Mouse (Mus musculus) layer of hippocampus, postnatal 36 days (tissue): ENCODE data around the gene Neb. TPM values are rescaled to one million over a fixed set of nuclear protein-coding genes. Genes with fewer than 3 reads are reported as not detected.
A peak's percentile ranks its signal among the peaks of the same experiment; 100 is the strongest.

Experiments used
- DNase-seq, 2 experiments: peaks; one replicate each; pipeline ENCODE4 v3.0.0; 2022
- total RNA-seq, 2 experiments: library from RNA; stranded (reverse); gene quantifications; 2 replicates each; pipeline ENCODE4 v1.2.3; 2021

The Neb gene
- total RNA-seq, 2 experiments from 2014 or later: 1.3 to 1.7 TPM

DNA sequence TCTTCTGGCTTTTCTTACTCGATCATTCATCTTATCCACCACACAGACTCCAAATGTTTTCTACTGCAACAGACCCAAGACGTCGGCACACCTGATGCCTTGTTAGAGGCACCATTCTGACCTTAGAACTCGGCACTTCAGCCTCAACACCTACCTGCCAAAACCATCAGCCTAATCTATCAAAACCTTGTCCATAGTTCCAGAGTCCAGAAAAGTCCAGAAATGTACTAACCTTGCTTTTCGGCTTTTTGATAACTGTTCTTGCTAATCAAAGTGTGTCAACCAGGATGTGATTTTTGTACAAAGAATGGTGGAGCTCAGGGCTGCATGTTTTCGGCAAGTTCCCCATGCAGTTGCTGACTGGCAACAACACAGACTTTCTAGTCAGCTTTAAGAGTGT lies 3.6 kb downstream of the Neb start:
- no peak for DNase-seq

DNA sequence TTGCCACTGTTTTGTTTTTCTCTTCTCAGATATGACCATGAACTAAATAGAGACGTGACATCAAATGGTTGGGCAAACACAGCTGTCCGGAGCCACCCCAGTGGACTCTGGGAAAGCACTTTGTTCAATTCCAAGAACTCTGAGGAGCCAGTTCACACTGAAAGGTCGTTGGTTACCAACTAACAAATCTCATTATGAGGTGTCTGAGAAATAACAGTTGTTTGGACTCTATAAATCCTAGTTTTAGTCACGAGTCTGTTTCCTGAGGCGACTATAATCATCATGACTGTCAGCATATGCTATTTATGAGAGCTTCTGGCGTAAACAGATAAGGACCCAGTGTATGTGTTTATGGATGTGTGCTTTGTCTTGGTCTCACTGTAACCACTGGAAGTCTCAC lies 5.8 kb downstream of the Neb start:
- DNase-seq: no peak

DNA sequence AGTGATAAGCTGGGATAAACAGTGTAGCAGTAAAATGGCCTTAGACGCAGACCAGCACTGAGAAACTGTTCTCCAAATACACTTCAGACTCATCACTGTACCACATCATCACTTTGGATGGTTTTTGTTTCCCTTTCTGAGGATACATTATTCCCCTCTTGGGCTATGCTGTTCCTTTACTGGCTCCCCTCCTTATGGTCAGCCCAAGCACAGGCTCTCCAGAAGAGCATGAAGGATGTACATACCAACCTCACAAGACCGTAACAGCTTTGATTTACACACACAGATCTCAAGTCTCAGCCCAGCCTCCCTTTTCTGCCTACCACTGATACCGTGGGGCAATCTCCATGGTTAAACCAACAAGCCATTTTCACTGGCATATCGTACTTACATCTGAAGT lies 6.2 kb downstream of the Neb start:
- DNase-seq: no peak

DNA sequence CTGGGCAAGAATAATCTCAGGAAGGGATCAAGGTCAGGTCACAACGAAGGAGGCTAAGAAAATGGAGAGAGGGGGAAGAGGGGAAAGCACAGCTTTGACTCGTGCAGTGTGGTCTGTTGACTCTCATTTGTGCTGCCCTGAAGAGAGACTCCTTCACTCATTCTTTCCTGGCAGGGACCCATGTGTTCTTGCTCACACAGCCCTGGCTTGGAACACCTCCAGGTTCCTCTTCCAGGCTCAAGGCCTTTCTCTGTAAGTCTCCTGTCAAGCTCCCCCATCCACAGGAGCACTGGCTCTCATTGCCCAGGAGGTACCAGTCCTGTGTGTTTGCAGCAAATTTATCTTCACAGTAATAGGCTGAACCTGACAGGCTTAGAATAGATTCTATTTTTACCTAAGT lies 7.2 kb downstream of the Neb start:
- no peak for DNase-seq

DNA sequence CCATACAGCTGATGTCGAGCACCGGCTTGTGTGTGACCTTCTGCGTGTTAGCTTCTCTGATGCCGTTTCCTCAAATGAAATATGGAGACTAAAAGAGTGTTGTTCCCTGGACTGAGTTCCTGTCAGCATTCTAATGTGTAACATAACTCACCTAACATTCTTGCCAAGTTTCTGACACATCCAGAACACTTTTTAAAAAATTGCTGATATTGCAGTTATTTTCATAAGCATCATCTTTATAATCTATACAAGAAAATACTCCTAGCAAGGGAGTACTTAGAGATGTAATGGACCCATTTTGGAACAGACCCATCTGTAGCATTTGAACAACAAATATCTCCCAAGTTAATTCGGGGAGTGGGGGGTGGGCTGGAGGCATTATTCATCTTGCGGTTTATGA lies 8.7 kb downstream of the Neb start:
- DNase-seq: no peak

DNA sequence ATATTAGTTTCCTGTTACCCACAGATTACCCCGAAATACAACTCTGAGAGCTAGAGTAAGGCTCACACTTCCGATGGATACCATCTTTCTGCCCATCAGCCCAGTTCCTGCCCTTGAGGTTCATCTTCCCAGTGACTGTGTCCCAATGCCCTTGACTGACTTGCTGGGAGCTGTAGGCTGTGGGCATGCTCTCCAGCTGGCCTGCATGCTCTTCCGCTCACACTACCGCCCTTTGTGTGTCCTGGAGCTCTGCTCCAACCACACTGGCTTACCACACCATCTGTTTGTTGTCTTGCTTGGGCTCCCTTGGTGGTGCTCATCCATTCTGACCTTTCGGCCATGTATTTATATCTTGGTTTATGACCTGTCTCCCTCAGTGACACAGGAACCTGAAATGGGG lies 10.6 kb downstream of the Neb start:
- DNase-seq: no peak

DNA sequence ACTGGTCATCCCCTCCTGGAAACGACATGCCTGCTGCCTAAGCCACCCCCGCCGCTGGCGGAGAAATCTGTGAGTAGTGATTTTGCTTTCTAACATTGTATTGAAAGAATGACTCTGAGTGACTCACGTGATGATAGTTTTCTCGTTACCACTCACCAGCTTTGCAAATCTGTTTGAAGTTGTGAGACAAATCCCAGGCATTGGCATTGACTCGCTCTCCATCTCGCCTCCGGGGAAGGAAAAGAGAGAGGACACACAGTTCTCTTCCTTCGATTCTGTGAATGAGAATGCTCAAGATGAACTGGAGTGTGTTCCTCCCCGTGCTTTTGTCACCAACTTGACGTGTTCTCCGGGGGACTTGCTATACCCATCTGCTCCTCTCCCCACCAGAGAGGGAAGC lies 11.0 kb downstream of the Neb start:
- peak; percentile 9 to 15 for DNase-seq

DNA sequence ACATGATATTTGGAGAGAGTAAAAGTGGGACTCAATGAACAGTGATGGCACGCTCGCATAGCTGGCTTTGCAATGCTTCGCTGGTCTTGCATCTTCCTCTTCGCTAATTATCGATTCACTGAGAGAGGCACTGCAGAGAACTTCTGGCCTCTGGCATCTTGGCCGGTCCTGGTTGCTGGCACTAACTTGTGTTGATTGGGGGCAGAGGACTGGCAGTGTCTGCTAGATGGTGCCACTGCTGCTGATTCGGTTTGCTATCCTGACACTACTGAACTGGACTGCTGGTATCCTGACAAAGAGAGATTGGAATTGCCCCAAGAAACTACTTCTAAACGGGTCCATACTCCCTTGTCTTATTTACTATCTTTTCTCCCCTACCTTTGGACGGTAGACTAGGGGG lies 17.2 kb downstream of the Neb start:
- no peak for DNase-seq

DNA sequence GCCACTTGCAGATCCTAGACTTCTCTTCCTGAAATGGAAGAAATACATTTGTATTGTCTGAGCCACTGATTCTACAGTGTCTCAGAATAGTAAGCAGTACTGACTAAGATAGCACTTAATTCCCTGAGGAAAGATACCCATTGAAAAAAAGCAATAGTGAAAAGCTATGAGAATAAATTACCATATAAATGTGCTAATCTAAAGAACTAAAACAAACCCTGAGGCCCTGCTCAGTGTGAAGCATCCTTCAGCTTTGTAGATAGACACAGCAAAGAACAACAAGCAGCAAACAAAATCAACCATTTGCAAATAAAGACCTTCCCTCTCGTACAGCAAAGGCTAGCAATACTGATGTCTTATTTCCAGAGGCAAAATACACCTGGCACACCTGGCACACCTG lies 18.6 kb downstream of the Neb start:
- DNase-seq: no peak

DNA sequence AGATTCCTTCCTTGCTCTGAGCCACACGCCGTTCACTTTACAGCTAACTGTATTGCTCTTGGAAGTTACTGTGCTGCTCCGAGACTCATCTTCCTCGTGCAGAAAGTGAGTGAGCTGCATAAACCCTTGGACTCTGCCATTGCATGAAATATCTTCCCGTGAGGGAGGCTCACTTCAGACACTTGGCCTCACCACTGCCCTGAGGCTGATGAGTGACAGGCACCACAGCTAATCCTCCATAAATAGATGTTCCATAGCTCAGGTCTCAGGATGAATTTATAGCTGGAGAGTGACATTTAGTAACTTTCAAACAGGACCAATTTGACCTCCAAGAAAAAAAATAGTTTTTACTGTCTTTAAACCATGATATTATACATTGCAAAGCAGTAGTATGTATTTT lies 20.1 kb downstream of the Neb start:
- no peak for DNase-seq

DNA sequence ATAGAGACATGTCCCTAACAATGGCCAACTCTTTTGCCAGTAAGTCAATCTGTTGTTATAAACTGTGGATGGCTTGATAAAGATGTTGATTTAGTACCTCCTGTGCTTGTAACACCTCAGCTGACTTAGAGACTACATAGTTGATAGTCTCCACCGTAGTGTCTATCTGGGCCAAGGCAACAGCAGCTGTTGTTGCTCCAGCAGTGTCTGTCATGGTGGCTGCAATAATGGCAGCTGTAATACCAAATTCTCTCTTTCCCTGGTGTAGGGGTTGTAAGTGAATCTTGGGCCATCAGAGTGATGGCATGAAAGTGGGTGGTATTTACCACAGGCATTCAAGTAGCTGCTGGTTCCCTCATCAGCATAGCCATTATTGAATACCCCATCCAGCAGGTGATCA lies 27.2 kb downstream of the Neb start:
- DNase-seq: no peak

DNA sequence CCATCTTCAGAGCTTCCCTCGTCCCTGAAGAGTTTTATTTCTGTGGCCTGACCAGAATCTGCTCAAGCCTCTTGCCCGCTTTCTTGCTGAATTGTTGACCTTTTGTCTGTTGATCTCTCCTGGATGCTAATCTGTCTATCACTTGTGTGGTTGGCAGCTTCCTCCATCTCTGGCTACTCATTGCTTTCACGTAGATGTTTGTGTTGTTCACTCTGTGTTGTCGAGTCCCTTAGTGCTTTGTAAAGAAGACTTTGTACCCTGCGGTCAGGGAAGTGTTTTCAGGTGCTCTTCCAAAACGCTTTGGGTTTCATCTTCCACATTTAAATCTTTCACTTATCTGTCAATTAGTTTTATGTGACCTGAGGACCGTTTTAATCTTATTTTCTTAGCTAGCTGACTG lies 37.3 kb downstream of the Neb start:
- no peak for DNase-seq

DNA sequence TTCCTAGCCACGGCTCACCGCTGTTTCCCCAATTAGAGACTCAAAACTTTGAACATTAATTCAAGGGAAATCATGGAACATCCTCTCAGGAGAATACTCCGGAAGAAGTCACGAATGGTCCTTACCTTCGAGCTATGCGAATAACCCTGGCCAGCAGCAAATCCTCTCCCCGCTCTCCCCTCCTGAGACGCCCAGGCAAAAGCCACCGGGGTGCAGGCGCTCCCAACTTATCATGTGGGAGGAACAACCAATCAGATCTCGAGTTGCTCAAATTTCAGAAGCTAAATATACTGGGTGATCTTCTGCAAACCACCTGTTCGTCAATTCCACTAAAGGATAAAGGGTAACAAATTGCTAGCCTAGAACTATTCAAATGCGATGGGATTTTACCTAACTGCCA lies 42.7 kb downstream of the Neb start:
- DNase-seq: no peak

DNA sequence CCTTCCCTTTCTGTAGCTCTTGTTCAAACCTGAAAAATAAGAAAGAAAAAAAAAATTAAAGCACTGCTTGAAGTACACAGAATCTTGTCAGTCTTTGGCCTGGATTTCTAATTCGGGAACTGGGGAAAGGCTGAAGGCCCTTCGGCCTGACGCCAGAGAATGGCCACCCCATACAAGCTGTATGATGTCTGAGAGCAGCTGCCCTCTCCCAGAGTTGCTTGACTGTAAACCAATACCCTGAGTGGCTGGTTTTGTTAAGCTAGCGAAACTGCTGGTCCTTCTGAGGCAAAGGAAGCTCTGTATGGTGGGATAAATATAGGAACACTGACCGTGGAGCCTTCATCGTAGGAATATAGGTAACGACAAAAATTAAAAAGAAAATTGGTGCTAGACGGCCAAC lies 43.2 kb downstream of the Neb start:
- no peak for DNase-seq

DNA sequence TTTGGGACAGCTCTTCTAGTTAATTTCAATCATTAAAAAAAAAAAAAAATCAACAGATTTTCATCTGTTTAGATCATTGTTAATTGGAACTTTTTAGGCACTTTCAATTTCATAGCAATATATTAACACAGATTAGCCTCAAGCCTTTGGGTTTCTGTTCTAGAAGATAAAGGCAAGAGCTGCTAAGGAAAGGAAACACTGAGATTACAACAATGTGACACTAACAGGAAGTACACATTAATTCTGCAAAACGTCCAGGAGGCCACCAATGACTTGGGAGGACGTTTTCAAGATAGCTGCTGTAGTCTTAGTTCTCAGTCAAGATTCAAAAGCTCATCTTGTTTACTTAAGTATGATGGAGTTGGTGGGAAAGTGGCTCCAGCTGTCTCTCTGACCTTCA lies 44.7 kb downstream of the Neb start:
- DNase-seq: no peak

DNA sequence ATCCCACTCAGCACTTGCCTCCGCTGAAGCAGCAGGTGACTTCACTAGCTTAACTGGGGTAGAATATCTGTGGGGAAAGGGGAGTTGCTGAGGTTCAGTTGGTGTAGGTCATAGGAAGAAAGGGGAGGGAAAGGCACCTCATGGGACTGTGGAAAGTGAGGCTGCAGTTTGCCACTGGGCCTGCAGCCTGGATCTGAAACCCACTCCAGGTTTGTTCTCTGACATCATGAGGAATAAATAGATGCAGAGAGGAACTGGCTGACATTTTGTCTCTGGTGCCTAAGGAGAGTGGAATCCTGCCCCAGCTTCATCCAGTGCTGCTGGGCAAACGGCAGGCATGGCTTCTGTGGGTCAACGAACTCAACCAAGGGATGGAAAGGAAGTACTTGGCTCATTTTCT lies 46.5 kb downstream of the Neb start:
- DNase-seq: no peak

DNA sequence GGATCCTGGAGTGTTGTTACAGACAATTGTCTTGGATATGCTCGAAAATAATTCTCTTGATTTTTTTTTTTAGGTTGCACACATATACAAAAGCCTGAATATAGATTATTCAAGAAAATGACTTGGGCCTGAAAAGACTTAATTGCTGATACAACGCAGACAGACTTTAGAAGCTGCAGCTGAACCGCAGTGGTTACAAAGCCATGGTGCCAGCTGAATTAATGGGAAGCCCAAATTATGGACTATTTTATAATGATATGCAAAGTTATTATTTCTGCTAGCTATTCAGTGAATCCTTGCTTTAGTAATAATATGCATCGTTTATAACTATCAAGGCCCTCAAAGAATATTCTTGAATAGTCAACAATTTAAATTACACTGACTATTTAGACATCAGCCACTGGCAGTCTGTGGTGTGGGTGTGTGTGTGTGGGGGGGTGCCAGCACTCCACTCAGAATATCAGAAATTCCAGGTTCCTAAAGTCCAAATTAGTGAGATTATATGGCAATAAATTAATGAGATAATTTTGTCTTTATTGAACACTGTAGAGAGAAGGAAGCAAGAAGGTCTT lies 50.9 kb downstream of the Neb start:
- no peak for DNase-seq

DNA sequence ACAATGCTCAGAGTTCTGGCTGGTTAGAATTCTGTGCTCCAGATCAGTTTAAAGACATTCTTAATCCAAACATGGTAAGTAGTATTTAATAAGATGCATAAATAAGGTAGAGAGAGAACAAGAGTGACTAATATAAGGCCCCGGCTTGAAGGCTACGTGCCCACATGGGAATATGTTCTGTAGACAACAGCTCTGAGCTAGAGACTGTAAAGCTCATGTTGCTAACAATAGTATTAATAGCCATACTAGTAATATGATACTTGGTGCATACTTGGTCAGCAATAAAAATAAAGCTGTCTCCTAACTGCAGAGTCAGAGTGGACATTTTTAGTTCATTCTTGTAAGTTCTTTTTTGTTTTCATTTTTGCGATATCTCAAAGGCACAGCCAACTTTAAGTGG lies 56.4 kb downstream of the Neb start:
- no peak for DNase-seq

DNA sequence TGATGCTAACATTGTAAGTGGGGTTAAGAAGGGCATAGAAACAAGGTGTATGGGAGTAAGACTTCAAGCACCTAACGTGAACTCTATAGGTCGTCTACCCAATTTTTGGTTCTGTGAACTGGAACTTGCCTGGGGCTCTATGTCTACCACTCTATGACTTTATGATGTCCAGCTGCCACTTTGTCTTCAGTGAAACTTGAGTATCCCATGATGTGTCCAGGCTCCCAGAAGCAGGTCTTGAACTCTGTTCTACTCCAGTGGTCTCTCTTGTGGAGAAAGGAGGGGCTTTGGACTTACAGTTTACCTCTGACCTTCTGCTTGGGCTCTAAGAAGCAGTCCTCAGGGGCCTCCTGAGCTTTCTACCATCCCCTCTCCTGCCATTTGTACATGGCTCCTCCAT lies 58.1 kb downstream of the Neb start:
- DNase-seq: no peak

DNA sequence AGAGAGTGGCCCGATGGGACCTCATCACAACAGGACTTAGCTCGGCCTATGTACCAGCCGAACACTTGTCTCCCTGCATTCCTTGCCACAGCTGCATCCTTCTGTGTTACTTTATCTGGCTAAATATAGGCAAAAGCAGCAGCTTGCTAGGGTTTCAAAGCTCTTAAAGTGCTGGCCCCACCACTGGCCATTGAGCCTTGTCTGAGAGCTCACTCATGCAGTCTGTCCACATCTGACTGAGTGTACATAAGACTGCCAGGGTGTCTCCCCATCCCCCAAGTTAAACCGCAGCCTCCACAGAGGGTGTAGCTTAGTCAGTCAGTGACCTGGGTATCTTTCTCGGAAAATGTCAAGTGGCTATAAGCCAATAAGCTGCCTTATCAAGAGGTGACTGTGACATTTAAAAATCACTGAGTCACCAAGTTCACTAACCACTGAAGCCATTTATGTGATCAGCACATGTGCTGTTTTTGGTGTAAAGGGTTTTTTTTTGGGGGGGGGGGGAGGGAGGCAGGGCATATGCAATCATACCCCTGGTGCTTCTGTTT lies 59.2 kb downstream of the Neb start:
- no peak for DNase-seq

DNA sequence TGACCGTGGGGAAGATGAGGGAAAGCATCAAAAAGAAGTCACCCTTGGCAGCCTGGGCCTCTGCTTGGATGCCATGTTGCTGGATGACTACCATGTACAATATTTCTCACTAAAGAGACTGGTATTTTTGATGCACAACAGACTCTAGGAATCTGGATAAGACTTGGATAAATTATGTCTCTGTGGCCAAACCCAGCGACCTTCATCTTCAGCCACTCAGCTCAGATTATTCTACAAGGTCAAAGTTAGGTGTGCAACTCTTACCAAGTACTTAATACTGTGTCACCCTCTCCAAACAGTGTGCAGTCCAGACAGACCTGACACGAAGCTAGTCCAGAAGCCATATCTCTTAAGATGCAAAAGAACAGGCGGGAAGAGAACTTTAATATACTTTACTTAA lies 60.8 kb downstream of the Neb start:
- no peak for DNase-seq

DNA sequence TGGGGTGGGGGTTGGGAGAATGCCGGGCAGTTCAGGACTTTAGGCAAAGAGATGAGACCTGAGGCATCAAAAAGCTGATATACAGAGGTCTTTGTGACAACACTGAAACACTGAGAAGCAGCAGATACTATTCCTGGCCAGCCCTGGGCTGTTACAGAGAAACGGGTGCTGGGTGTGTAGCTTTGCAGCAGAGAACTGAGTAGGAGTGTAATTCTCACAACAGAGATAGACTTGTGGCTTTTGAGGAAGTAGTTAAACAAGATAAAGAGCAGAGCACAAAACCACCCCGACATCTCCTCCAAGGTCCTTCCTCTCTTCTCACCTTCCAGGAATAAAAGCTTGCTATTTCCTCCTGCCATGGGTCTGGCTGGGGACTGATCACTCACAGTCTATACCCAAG lies 62.5 kb downstream of the Neb start:
- DNase-seq: no peak

DNA sequence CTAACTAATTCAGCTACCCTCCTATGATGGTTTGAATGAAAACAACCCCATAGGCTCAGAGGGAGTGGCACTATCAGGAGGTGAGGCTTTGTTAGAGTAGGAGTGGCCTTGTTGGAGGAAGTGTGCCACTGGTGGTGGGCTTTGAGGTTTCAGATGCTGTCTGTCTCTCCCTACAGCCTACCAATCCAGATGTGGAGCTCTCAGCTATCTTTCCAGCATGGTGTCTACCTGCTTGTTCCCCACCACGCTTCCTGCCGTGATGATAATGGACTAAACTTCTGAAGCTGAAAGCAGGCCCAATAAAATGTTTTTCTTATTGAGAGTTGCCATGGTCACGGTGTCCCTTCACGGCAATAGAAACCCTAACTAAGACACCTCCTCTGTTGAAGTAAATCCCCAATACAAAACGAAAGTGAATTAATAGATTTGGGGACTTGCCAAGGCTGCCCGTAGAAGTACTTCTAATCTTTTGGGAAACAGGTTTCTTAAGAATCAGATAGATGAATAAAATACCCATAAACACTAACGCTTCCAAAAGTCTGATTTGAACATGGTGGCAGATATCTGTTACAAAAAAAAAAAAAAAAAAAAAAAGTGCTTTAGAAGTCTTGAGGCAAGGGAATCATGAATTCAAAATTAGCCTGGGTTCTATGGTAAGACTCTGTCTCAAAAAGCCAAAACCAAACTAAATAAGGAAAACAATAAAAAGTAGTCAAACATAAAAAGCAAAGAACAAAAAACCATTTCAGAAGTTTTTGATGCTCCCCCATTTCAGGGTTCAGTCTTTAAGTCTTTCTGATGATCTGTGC lies 63.1 kb downstream of the Neb start:
- DNase-seq: no peak

DNA sequence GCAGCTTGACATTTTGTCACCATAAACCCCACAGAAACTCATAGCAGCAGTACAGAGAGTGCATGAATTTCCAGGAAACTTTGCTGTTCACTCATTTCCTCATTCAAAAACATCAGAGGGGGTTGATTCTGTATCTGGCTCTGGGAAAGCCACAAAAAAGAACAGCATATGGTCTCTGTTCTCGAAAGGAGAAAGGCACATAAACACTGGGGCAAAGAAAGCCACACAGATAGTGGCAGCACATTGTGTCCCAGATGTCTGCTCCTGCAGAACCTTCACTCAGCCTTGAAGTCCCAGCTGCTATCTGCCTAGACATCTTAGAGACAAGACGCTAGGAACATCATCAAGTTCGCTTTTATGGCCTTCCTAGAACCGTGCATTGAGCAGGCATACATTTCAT lies 67.5 kb downstream of the Neb start:
- peak; percentile 19 to 29 for DNase-seq

DNA sequence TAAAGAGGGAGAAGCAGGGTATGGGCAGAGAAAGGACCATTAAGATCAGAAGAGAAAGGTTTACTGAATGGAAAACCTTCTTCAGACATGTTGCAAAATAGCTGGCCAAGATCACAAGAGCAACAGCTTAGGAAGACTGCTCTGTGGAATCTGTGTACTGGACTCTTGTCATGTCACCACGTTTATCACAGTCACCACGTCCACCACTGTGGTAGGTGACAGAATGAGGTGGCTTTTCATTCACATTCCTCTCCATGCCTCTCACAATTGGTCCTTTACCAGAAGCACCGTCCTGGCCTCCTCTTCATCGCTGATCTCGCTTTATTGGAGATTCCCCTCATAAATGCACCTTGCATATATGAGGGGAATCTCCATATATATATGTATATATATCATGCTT lies 71.6 kb downstream of the Neb start:
- no peak for DNase-seq
